Mouse (Mus musculus): Measurements from ENCODE around the gene A730049H05Rik.

A730049H05Rik gene

GRCm38 (mm10) chr6:92877236-92877635 lies 61.0 kb downstream of the A730049H05Rik start:
- DNase-seq (ENCODE audit: inconsistent age in 2 of 2, low spot score in 1 of 2): no peak

DNA sequence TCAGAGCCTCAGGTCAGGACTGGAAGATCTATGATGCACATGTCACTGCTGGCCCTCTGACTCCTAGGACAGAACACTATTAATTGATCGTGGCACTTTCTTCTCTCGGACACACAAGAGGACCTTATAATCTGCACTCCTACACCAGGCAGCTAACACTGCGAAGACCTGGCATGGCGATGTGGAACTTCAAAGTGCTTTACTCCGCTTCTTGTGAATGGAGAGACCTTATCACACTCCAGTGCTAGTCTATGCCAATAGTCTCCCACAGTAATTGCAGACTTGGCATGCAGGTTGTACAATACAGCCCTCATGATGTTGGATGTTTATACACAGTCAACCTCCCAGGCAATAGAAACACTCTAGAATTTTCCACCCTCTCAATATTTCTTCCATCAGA lies 62.5 kb downstream of the A730049H05Rik start:
- DNase-seq (ENCODE audit: inconsistent age in 2 of 2, low spot score in 1 of 2): no peak

DNA sequence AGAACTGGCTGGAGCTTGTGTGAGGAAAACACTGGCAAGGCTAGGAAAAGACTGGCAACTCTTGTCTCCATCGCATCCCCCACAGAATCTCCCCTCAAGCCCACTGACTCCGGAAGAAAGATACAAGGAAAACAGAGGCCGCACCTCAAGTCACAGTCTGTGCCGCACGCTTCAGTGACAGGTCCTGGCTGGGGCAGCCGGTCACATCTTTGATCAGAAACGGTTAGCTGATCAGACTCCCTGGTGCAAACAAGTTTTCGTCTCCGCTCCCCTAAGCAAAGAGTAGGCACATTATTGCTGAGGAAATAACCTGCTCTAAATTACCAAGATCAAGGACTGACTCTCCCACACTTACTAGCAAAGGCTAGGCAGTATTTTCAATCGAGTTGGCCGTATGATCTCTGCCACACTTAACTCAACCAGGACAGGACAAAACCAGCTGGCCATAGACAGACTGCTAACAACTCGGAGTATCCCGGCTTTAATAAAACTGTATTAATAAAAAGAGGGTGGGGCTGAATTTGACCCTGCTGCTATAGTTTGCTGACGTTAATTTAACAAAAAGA lies 63.5 kb downstream of the A730049H05Rik start:
- no peak for DNase-seq (ENCODE audit: inconsistent age in 2 of 2, low spot score in 1 of 2)

DNA sequence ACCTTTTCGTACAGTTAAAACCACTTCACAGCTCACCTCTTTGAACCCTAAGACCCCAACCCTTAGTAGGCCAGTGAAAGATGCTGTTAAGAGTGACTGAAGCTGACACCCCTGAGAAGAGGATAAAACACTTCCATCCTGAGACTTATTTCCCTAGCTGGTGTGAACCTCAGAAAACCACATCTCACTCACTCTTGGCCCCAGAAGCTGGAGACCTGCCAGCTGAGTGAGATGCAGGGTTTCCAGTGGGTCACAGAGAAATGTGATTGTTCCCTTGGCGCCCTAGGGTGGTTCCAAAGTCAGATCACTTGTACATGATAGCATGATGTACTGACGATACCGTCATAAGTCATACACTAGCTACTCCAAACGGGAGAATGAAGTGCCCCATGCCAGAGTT lies 66.2 kb downstream of the A730049H05Rik start:
- no peak for DNase-seq (ENCODE audit: inconsistent age in 2 of 2, low spot score in 1 of 2)

GRCm38 (mm10) chr6:92883131-92883900 lies 67.0 kb downstream of the A730049H05Rik start:
- no peak for DNase-seq (ENCODE audit: inconsistent age in 2 of 2, low spot score in 1 of 2)

- no peak for DNase-seq (ENCODE audit: inconsistent age in 2 of 2, low spot score in 1 of 2)
Measured at GRCm38 (mm10) chr6:92891535-92891934, 75.3 kb downstream of the A730049H05Rik start.
